8 mouse cellular contexts compared by ENCODE assay signal in genomic region chr1:40790324-40791141, GRCm38 (mm10). TPM values are rescaled to one million over a fixed set of nuclear protein-coding genes. Genes with fewer than 3 reads are reported as not detected.
DNase-seq lines count a peak whose midpoint lies in the region; ATAC-seq and TF ChIP-seq lines count a peak whose summit lies in the region.

Mfsd9 (minus strand) TSS chr1:40790687.

- peak; percentile 90 for ATAC-seq in forebrain, postnatal 0 days
- peak; percentile 91 for ATAC-seq in lung, embryonic 14.5 days (ENCODE audit: insufficient read depth)
- peak; percentile 74 for ATAC-seq in neutrophil, adult 5-6 weeks (ENCODE audit: extremely low read depth, insufficient number of reproducible peaks, low FRiP score, poor library complexity, severe bottlenecking)

- H3K27ac ChIP-seq in MEL (ENCODE audit: control insufficient read depth, low read depth, low read length): 0 out of 2 replicates have a peak within 1 kb of the TSS, but pooled peaks have one; percentile 3
- no peak within 1 kb of the TSS for H3K27ac ChIP-seq in cerebellum, adult 2 months (ENCODE audit: insufficient read depth, low read length)
- peak within 1 kb of the TSS; percentile 51; the same call in 1 of the 2 replicates for H3K27ac ChIP-seq in forebrain, postnatal 0 days (ENCODE audit: low read depth, low read length)
- H3K27ac ChIP-seq in lung, embryonic 14.5 days (ENCODE audit: low read depth): no peak within 1 kb of the TSS

- no peaks in the 10 kb centered on the region for H3K79me2 ChIP-seq in MEL (ENCODE audit: control insufficient read depth, insufficient read depth, low read length, poor library complexity)

- peaks cover 0 to 5% of the 10 kb centered on the region in 2 experiments; a peak in 1 of 4 replicates for H3K4me1 ChIP-seq in MEL (ENCODE audit: control insufficient read depth in 1 of 2, insufficient read depth in 2 of 2, low read length in 2 of 2)
- H3K4me1 ChIP-seq in cerebellum, adult 2 months (ENCODE audit: control insufficient read depth, insufficient read depth, low read length): no peaks in the 10 kb centered on the region
- H3K4me1 ChIP-seq in forebrain, postnatal 0 days (ENCODE audit: insufficient read depth): peaks cover 5% of the 10 kb centered on the region; the same call in 1 of the 2 replicates
- no peaks in the 10 kb centered on the region for H3K4me1 ChIP-seq in lung, embryonic 14.5 days (ENCODE audit: insufficient read depth)

- H3K9me3 ChIP-seq in MEL (replicated peaks; ENCODE audit: insufficient read depth, low read length): no peaks in the 10 kb centered on the region
- H3K9me3 ChIP-seq in forebrain, postnatal 0 days (ENCODE audit: low read length): no peaks in the 10 kb centered on the region
- H3K9me3 ChIP-seq in lung, embryonic 14.5 days (ENCODE audit: low read depth, low read length): no peaks in the 10 kb centered on the region

- no peaks in the 10 kb centered on the region for H3K27me3 ChIP-seq in MEL (ENCODE audit: control insufficient read depth in 1 of 2, insufficient read depth in 2 of 2, low read length in 2 of 2)
- H3K27me3 ChIP-seq in cerebellum, adult 2 months (ENCODE audit: control insufficient read depth, insufficient read depth, low read length): no peaks in the 10 kb centered on the region
- no peaks in the 10 kb centered on the region for H3K27me3 ChIP-seq in forebrain, postnatal 0 days (ENCODE audit: insufficient read depth, low read length)
- no peaks in the 10 kb centered on the region for H3K27me3 ChIP-seq in lung, embryonic 14.5 days (ENCODE audit: insufficient read depth, low read length)

- 5% methylated on average over 38 of the region's 38 CpGs for WGBS in cerebellum, adult 2 months
- 11% methylated on average over 38 of the region's 38 CpGs for WGBS in forebrain, postnatal 0 days
- 6% methylated on average over 38 of the region's 38 CpGs for WGBS in lung, embryonic 14.5 days

- TF ChIP-seq POLR2A in MEL (IDR thresholded peaks at IDR 0.05; ENCODE audit: control insufficient read depth in 1 of 2, insufficient read depth in 1 of 2, low read depth in 1 of 2, low read length in 2 of 2, poor library complexity in 1 of 2): peak; percentile 14 to 71; a peak in 2 of 4 replicates
- TF ChIP-seq POLR2A in cerebellum, adult 2 months (IDR thresholded peaks at IDR 0.05; ENCODE audit: borderline replicate concordance, insufficient read depth, low read length): peak; percentile 15; the same call in 1 of the 2 replicates

- TF ChIP-seq CTCF in MEL (IDR thresholded peaks at IDR 0.05 in 2 of 3, conservative IDR thresholded peaks at IDR 0.05 in 1 of 3; ENCODE audit: control insufficient read depth in 1 of 3, insufficient read depth in 1 of 3, low read depth in 2 of 3, low read length in 3 of 3, poor library complexity in 1 of 3, severe bottlenecking in 1 of 3): no peak
- TF ChIP-seq CTCF in cerebellum, adult 2 months (IDR thresholded peaks at IDR 0.05; ENCODE audit: borderline replicate concordance, insufficient read depth, low read depth, low read length): no peak
- TF ChIP-seq CTCF in forebrain, postnatal 0 days (IDR thresholded peaks at IDR 0.05; ENCODE audit: low read depth): no peak
- TF ChIP-seq CTCF in lung, embryonic 14.5 days (IDR thresholded peaks at IDR 0.05; ENCODE audit: low read depth): no peak

- peak within 1 kb of the TSS; percentile 64 for H3K4me2 ChIP-seq in forebrain, postnatal 0 days (ENCODE audit: low read depth)
- H3K4me2 ChIP-seq in lung, embryonic 14.5 days: peak within 1 kb of the TSS; percentile 77

- no peak for TF ChIP-seq EP300 in MEL (IDR thresholded peaks at IDR 0.05; ENCODE audit: low read depth in 1 of 2, low read length in 2 of 2)

- peak within 1 kb of the TSS; percentile 67 for H3K9ac ChIP-seq in MEL (ENCODE audit: control insufficient read depth, low read depth, low read length, poor library complexity, severe bottlenecking)
- peak within 1 kb of the TSS; percentile 57 for H3K9ac ChIP-seq in forebrain, postnatal 0 days
- H3K9ac ChIP-seq in lung, embryonic 14.5 days: peak within 1 kb of the TSS; percentile 50

- H3K4me3 ChIP-seq in MEL (ENCODE audit: control insufficient read depth in 1 of 2, insufficient read depth in 1 of 2, low read depth in 2 of 2, low read length in 2 of 2): peak within 1 kb of the TSS; percentile 56 to 76
- peak within 1 kb of the TSS; percentile 65 for H3K4me3 ChIP-seq in cerebellum, adult 2 months (replicated peaks; ENCODE audit: insufficient read depth, low read depth, low read length)
- H3K4me3 ChIP-seq in forebrain, postnatal 0 days (ENCODE audit: low read depth, low read length): peak within 1 kb of the TSS; percentile 55
- H3K4me3 ChIP-seq in lung, embryonic 14.5 days (ENCODE audit: low read depth, low read length): peak within 1 kb of the TSS; percentile 66

- peaks cover 0 to 5% of the 10 kb centered on the region in 2 experiments; a peak in 2 of 4 replicates for H3K36me3 ChIP-seq in MEL (ENCODE audit: control insufficient read depth in 1 of 2, insufficient read depth in 2 of 2, low read length in 2 of 2)
- H3K36me3 ChIP-seq in forebrain, postnatal 0 days (ENCODE audit: insufficient read depth): no peaks in the 10 kb centered on the region; the same call in 1 of the 2 replicates
- H3K36me3 ChIP-seq in lung, embryonic 14.5 days (ENCODE audit: insufficient read depth): no peaks in the 10 kb centered on the region

- TF ChIP-seq RAD21 in MEL (IDR thresholded peaks at IDR 0.05; ENCODE audit: low read depth, low read length): no peak

- peak; percentile 92 for DNase-seq in MEL (ENCODE audit: low read depth, low spot score)
- DNase-seq in cerebellum, adult 2 months: peak; percentile 72 to 81
- peak; percentile 94 for DNase-seq in forebrain, postnatal 0 days
- DNase-seq in heart, postnatal 4 days: peak; percentile 95
- peak; percentile 82 to 90 for DNase-seq in layer of hippocampus, adult 8-10 months (ENCODE audit: low spot score in 2 of 2)
- peak; percentile 95 for DNase-seq in lung, embryonic 14.5 days
- peak; percentile 88 for DNase-seq in testis, postnatal 14 days (ENCODE audit: low spot score)

TF ChIP-seq in MEL, 35 proteins besides CTCF, POLR2A, EP300 and RAD21:
- TF ChIP-seq MAFK (IDR thresholded peaks at IDR 0.05; ENCODE audit: borderline replicate concordance, low read depth, low read length) (no peak), ELF1 (IDR thresholded peaks at IDR 0.05; ENCODE audit: low read depth, low read length) (peak; percentile 89), SIN3A (IDR thresholded peaks at IDR 0.05; ENCODE audit: low read length) (peak; percentile 14; the same call in 1 of the 2 replicates), HCFC1 (IDR thresholded peaks at IDR 0.05; ENCODE audit: low read depth, low read length) (peak; percentile 62; the same call in 1 of the 2 replicates), NRF1 (IDR thresholded peaks at IDR 0.05; ENCODE audit: insufficient read depth, low read depth, low read length, poor library complexity, severe bottlenecking) (peak; percentile 86), BHLHE40 (IDR thresholded peaks at IDR 0.05; ENCODE audit: borderline replicate concordance, low read depth, low read length) (no peak), TCF12 (IDR thresholded peaks at IDR 0.05; ENCODE audit: low read depth, low read length) (no peak), MYB (IDR thresholded peaks at IDR 0.05; ENCODE audit: low read depth, low read length) (no peak), NELFE (IDR thresholded peaks at IDR 0.05; ENCODE audit: low read depth, low read length) (peak; percentile 45; the same call in 1 of the 2 replicates)

RNA-seq across cellular contexts. Expression of gene Mfsd9, which starts in this region (rescaled TPM):
- 0.59 and 1.0 TPM in 2 replicates for total RNA-seq in MEL (2012; rRNA removed)
- polyA plus RNA-seq in MEL (2012; ENCODE audit: insufficient read depth in 1 of 2, insufficient read length in 2 of 2, low read depth in 1 of 2, low replicate concordance in 2 of 2, missing spikeins in 1 of 2): 1 to 10 TPM in 1 of 2 experiments, not detected in 1; 1.4 TPM
- polyA plus RNA-seq in cerebellum, adult 2 months (2012; rRNA removed): 2.9 TPM in 2 replicates
- total RNA-seq in forebrain, postnatal 0 days (2014; rRNA removed): 8.8 and 13.2 TPM in 2 replicates
- 5.7 and 7.0 TPM in 2 replicates for polyA plus RNA-seq in forebrain, postnatal 0 days (2015; fragmentation: Nextera tagmentation; extraction: Ambion mirVana)
- 1 to 10 TPM; 1.4 TPM for total RNA-seq in heart, postnatal 4 days (2021)
- 1 to 10 TPM; 5.5 to 6.8 (median 6.1) TPM for total RNA-seq in layer of hippocampus, adult 8-10 months (2022)
- 3.2 TPM in 2 replicates for polyA plus RNA-seq in lung, embryonic 14.5 days (2014; fragmentation: Nextera tagmentation; extraction: Ambion mirVana)
- 2.5 and 3.0 TPM in 2 replicates for total RNA-seq in neutrophil, adult 5-6 weeks (2017)

Comparison
In these comparisons a context has a peak if more than half of its experiments do, and no peak if none do; other contexts are left out.
1. H3K27ac ChIP-seq: peak in MEL (single experiment) and forebrain, postnatal 0 days (single experiment); none in cerebellum, adult 2 months (single experiment) and lung, embryonic 14.5 days (single experiment).
2. Peak in every context shown above with its lines, with median percentiles within 50 percentile points of each other: DNase-seq, H3K4me3 ChIP-seq, H3K9ac ChIP-seq and ATAC-seq.